Mouse (Mus musculus) left cerebral cortex, postnatal 14 days (tissue): Measurements from ENCODE around the gene Eif3a. TPM values are rescaled to one million over a fixed set of nuclear protein-coding genes. Genes with fewer than 3 reads are reported as not detected.

Experiments used
- DNase-seq, 2 experiments: peaks; one replicate each; pipeline ENCODE4 v3.0.0; 2021 to 2022; ENCODE audit warnings: low spot score in 2 of 2, mixed read lengths in 1 of 2
- intact Hi-C: fragments of 180-260 bp; cut with DNase I; formaldehyde crosslinking; loops from one replicate; pipeline ENCODE4 v1.15.1; 2025
- total RNA-seq, 2 experiments: library from RNA; stranded (reverse); gene quantifications; 2 replicates each; pipeline ENCODE4 v1.2.3; 2021

Gene Eif3a
- total RNA-seq, 2 experiments from 2014 or later = 103 to 110 TPM

GRCm38 (mm10) chr19:60784712-60785111 is 5.7 kb downstream of the Eif3a start:
- intact Hi-C loops = no loop called here
- no peak for DNase-seq

- no peak for DNase-seq
- intact Hi-C loops = no loop called here
Measured at GRCm38 (mm10) chr19:60782034-60782433, 8.4 kb downstream of the Eif3a start.

GRCm38 (mm10) chr19:60773366-60773765 is 17.1 kb downstream of the Eif3a start:
- intact Hi-C loops = no loop called here
- DNase-seq = no peak

GRCm38 (mm10) chr19:60758896-60759835 is 31.3 kb downstream of the Eif3a start:
- intact Hi-C loops = loop anchor here (5.0 kb wide), 1 partner anchor 177 kb away; the partner anchor contains the start of gene Cacul1
- DNase-seq = no peak

GRCm38 (mm10) chr19:60757099-60757785 is 33.2 kb downstream of the Eif3a start:
- intact Hi-C loops = loop anchor here (5.0 kb wide), 1 partner anchor 175 kb away; the partner anchor contains the start of gene Cacul1
- DNase-seq = no peak

- intact Hi-C loops = loop anchor here (5.0 kb wide), 1 partner anchor 174 kb away; the partner anchor contains the start of gene Cacul1
- peak; percentile 64 to 65 for DNase-seq
Measured at GRCm38 (mm10) chr19:60756192-60757098, 34.0 kb downstream of the Eif3a start.

- intact Hi-C loops = loop anchor here (5.0 kb wide), 1 partner anchor 173 kb away; the partner anchor contains the start of gene Cacul1
- peak; percentile 90 to 93 for DNase-seq
Measured at GRCm38 (mm10) chr19:60755438-60756191, 34.8 kb downstream of the Eif3a start, which contains the start of gene Nanos1. Gene Nanos1 (plus strand): TSS chr19:60755987.

GRCm38 (mm10) chr19:60747801-60748200 is 42.7 kb downstream of the Eif3a start:
- no peak for DNase-seq
- intact Hi-C loops = no loop called here

GRCm38 (mm10) chr19:60743767-60744547 is 46.5 kb downstream of the Eif3a start:
- intact Hi-C loops = no loop called here

GRCm38 (mm10) chr19:60740560-60740959 is 49.9 kb downstream of the Eif3a start:
- intact Hi-C loops = no loop called here

More at GRCm38 (mm10) chr19:60743767-60744547, 46.5 kb downstream of the Eif3a start:
- no peak for DNase-seq

GRCm38 (mm10) chr19:60731966-60732365 is 58.5 kb downstream of the Eif3a start:
- intact Hi-C loops = no loop called here
- no peak for DNase-seq

More at GRCm38 (mm10) chr19:60740560-60740959, 49.9 kb downstream of the Eif3a start:
- no peak for DNase-seq

- intact Hi-C loops = no loop called here
- DNase-seq = no peak
Measured at GRCm38 (mm10) chr19:60731299-60731698, 59.2 kb downstream of the Eif3a start.

GRCm38 (mm10) chr19:60730281-60730852 is 60.1 kb downstream of the Eif3a start:
- DNase-seq = peak in 1 of 2 experiments; percentile 22
- intact Hi-C loops = no loop called here

GRCm38 (mm10) chr19:60716381-60716780 is 74.1 kb downstream of the Eif3a start:
- intact Hi-C loops = no loop called here
- no peak for DNase-seq

- intact Hi-C loops = no loop called here
- no peak for DNase-seq
Measured at GRCm38 (mm10) chr19:60712577-60712976, 77.9 kb downstream of the Eif3a start.
